Mouse (Mus musculus): Measurements from ENCODE around the gene Lamc1. TPM values are rescaled to one million over a fixed set of nuclear protein-coding genes. Genes with fewer than 3 reads are reported as not detected.
A peak's percentile ranks its signal among the peaks of the same experiment; 100 is the strongest.

Lamc1 gene
- total RNA-seq, 2 experiments from 2014 or later, result 186 to 227 TPM

DNA sequence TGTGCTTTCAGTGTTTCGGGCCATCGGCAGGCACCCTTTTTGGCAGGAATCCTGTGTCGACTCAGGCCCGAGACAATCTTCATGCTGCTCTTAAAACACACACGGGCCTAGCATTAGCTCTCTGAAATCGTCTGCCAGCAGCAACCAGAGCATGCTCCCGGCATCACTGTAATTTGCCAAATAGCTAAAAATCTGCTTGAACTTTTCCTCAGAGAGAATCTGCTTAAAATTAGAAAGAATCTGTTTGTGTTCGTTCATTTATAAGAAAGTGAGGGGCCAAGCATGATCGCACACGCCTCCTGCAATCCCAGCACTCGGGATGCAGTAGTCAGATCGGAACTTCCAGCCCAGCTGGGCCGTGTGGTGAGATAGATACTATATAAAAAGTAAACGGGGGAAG, 131.1 kb downstream of the Lamc1 start:
- no peak for DNase-seq (ENCODE audit: low spot score in 2 of 2)

DNA sequence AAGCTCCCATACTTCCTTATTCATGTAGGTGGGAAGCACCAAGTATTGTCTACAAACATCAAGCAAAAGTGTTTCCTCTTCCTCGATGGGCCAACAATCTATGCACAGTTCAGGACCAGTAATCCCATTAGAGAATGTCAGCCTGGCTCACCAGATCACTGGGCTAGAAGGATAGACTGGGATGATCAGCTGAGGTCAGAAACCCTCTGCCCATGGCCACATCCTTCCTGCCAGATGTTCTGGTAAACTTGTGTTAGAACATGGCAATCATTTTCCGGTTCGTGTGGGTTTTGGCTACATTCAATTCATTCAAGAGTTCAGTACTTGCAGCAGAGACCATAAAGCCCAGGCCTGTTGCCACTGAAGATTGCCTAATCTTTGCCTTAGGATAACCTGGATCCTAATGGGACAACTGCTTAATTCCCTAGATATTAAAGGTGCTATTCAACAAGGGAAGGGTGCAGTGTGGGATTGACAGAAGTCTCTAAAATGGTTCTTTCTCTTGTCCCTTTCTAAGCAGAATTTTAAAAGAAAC, 135.2 kb downstream of the Lamc1 start:
- DNase-seq (ENCODE audit: low spot score in 2 of 2), result no peak

- no peak for DNase-seq (ENCODE audit: low spot score in 2 of 2)
Measured at GRCm38 (mm10) chr1:153192945-153193344, 139.6 kb downstream of the Lamc1 start.

GRCm38 (mm10) chr1:153192379-153192778, 140.2 kb downstream of the Lamc1 start:
- no peak for DNase-seq (ENCODE audit: low spot score in 2 of 2)

DNA sequence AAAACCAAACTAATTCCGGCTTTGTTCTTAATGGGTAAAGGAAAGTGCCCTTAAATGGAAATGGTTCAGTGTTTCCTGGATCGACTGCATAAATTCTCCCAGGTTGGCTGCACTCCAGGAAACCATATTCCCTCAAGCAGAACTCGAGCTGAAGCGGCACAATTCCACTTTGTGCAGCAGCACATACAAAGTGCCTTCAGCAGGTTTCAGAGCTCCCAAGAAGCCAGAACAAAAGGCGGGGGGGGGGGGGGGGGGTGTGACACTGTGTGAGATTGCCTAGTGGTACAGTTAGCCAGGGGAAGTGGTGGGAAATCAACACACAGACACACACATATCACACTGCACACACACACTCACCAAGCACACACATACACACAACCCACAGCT, 140.7 kb downstream of the Lamc1 start:
- no peak for DNase-seq (ENCODE audit: low spot score in 2 of 2)

DNA sequence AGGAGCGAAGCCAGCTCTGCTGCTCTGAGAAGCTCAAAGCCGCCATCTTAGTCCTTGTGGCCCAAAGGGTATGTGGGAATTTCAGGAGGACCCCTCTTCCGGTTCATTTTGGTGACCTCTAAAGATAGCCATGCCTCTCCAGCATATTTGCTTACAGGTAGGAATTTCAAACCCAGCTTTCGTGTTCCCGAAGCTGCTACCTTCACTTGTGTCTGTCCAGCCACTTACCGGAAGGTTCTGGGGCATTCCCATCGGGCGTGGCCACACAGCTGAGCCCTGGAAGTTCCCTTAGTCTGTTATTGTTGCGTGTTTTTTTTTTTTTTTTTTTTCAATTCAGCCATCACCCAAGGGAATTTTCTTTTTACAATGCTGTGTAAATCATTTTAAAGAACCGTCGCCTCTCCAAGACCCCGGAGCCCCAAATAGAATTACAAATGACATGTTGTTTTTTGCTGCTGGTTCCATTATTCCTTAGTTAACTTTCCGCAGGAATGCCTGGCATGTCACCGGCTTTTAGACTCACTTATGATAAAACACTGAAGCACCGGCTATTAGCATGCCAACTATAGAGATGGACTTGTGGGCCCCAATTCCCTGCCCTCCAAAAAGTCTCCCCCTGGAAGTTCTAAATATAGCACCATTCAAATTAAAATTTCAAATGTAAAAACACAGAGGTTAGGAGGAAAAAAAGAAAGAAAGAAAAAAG, 141.2 kb downstream of the Lamc1 start:
- no peak for DNase-seq (ENCODE audit: low spot score in 2 of 2)

GRCm38 (mm10) chr1:153188081-153188480, 144.5 kb downstream of the Lamc1 start:
- no peak for DNase-seq (ENCODE audit: low spot score in 2 of 2)

DNA sequence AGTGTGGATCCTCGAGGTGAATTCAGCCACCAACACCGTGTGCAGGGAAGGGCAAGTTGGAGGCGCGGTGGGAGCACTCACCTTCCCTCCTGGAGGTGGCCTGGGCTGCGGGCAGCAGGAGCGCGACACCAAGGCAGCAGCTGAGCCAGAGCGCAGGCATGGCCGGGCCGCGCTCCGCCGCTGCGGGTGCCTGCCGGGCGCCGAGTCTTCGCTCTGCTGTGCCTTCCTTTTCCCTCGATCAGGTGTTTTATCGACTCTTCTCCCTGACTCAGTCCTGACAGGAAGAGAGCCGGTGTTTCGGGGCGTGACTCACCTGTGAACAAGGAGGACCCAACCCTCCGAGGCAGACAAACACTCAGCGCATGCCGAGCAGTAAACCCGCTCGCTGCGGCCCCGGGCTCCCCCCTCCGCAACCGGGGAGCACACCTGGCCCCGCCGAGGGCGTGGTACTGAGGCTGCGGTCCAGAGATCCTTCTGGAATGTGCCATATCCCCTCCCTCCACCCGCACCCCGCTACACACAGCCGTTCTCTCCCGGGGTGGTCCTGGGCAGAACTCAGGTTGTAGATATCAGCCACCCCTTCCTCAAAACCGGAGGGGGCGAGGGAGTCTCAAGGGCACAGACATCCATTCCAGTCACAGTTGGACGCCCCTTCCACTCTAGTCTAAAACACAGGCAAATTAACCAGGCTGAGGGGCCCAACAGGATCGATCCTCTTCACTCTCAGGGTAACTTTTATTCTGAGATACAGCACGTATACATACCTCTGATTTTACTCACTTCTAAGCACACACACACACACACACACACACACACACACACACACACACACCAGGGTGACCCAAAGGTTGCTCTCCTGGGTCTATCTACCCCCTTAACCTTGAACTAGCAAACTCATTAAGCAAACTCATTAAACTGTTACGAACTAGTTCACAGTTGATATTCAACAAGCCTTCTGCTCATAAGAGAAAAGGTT, 146.5 kb downstream of the Lamc1 start, which contains the start of gene Lamc2:
TSS of gene Lamc2 (minus strand) at position 620 of the 976 bp plus-strand sequence.
- no peak for DNase-seq (ENCODE audit: low spot score in 2 of 2)

DNA sequence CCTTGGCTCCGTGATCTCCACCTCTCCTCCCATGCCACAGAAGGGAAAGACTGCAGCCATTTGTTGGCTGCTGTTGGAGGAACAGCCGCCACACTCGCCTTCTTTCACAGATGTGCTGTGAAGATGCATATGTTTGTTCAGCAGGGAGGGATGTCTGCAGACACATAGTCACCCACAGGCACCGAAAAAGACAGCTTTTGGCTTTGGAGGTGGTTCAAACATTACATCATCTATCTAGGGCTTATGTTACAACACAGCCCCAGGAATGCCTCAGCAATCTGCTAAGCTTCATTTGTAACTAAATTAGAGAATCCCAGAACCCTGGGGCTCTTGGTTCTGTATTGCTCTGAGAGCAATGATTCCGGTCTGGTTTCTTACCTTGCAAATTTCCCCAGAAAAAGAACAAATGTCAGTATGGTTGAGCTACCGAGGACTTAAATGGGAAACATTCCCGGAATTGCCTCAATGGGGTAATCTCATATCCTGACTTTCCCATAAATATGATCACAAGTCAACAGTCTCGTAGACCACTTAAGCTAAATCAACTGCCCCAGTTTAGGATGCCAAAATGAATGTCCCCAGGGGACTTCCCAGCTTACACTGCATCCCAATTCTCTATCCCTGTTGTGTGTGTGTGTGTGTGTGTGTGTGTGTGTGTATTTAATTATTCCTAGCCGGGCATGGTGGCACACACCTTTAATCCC, 151.8 kb downstream of the Lamc1 start:
- no peak for DNase-seq (ENCODE audit: low spot score in 2 of 2)

DNA sequence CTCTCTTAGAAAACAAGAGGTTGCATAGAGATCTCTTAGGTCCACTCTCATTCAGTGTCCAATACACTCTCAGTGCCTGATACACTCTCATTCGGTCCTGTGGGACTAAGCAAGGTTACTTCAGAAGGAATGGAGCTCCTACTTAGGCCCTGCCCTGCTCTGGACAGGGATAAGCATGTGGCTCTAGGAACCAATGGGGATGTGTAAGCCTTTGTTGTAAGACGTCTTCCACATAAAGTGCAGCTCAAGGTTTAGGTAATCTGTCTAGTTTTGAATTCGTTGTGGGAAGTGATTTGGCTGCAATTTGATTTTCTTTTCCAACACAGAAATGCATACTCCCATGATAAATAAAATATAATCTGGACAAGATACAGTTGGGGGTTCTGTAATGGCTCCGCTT, 152.4 kb downstream of the Lamc1 start:
- no peak for DNase-seq (ENCODE audit: low spot score in 2 of 2)

GRCm38 (mm10) chr1:153174801-153175200, 157.8 kb downstream of the Lamc1 start:
- peak; percentile 43 to 57 for DNase-seq (ENCODE audit: low spot score in 2 of 2)

DNA sequence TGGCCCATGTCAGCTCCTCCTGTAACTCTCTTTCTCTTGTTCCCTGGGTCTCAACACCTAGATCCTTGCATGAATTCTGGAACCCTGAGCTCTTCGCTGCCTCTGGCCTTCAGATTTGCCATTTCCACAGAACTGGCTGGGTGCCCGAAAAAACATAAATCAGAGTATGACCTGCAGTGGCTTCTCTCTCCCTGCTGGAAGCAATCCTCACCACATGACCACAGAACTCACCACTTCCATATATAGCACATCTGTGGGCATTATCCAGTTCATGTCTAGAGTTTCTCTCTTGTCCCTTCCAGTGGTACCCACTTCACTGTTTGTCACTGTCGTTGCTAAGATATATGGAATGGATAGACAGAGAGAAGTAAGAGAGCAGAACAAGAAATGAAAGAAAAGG, 159.3 kb downstream of the Lamc1 start:
- peak in 1 of 2 experiments; percentile 50 for DNase-seq (ENCODE audit: low spot score in 2 of 2)

- DNase-seq (ENCODE audit: low spot score in 2 of 2), result no peak
Measured at GRCm38 (mm10) chr1:153172291-153172731, 160.3 kb downstream of the Lamc1 start.

DNA sequence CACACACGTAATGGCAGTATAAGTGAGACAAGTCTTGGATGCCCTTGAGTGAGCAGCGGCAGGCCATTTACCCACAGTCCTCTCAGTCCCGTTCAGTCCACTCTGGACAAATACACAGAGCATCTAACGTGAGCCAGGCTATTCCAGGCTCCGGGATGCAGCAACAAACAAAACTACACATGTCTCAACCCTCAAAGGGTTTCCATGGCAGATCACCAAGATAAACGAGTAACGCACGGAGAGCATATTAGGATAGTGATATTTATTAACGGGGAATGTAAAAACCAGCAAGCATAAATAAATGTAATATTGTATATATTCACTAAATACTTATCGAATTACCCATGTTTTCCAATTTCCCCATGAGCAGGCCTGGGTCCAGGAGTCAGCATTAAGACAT, 161.6 kb downstream of the Lamc1 start:
- DNase-seq (ENCODE audit: low spot score in 2 of 2), result no peak

Other genes starting within 250 kb of the Lamc1 start
- gene Lamc2, start 146.3 kb downstream of the Lamc1 start, total RNA-seq (2021), result 10 to 100 TPM in 1 of 2 experiments, 1 to 10 TPM in 1; 2.5 to 12.3 TPM
- 1 to 10 TPM in 1 of 2 experiments, under 1 TPM in 1; 0.67 to 1.2 TPM for gene Shcbp1l, start 92.4 kb upstream of the Lamc1 start, total RNA-seq (2021)
- gene Dhx9, start 154.9 kb upstream of the Lamc1 start, total RNA-seq (2021), result 100 to 1,000 TPM; 158 to 176 TPM
- 10 to 100 TPM in 1 of 2 experiments, 1 to 10 TPM in 1; 6.3 to 11.6 TPM for gene Npl, start 217.3 kb upstream of the Lamc1 start, total RNA-seq (2021)

Data from adrenal gland, postnatal 4 days (tissue).